Mouse (Mus musculus): ENCODE measurements around the gene Stx4a. TPM values are rescaled to one million over a fixed set of nuclear protein-coding genes. Genes with fewer than 3 reads are reported as not detected.

Gene Stx4a
- polyA plus RNA-seq, 1 experiment = 90.0 TPM

- TF ChIP-seq POLR2A (IDR thresholded peaks at IDR 0.05; ENCODE audit: low read depth, low read length) (no peak), CTCF (IDR thresholded peaks at IDR 0.05; ENCODE audit: borderline replicate concordance, insufficient read depth, low read length) (no peak)
- H3K27ac ChIP-seq (ENCODE audit: insufficient read depth, low read length) = no peak overlapping the region
- no peaks in the 10 kb centered on the region for H3K4me1 ChIP-seq (ENCODE audit: control insufficient read depth, insufficient read depth, low read length)
- H3K4me3 ChIP-seq (ENCODE audit: insufficient read depth, low read length) = no peak overlapping the region
Observed at GRCm38 (mm10) chr7:127813821-127814220, 10.3 kb upstream of the Stx4a start.

DNA sequence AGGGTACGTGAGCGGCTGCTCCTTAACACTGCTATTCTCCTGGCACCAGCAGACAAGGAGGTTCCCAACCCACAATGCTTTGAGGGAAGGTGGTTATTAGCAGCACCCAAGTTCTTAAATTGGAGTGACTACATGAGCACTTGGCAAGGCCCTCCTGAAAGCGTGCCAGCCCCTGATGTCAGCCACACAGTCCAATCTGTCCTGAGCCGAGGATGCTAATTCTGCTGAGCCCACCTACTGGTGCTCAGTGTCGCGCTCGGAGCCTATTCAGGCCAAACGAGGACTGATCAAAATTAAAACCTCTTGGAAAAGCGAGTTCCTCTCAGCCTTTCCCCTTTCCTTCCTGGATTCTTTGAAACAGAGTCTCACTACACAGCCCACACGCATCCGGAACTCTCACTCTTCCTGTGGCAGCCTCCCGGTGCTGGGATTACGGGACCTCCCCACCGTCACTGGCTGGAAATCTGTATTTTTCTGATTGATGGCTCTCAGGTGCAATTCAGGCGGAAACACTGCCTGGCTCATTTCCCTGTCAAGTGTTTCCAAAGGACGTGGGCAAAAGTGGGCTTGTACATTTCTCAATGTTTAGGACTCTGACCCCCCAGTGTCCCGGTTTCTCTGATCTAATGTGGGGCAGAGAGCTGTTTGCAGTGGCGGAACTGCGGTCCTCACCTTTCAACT is 9.7 kb upstream of the Stx4a start:
- no peaks in the 10 kb centered on the region for H3K4me1 ChIP-seq (ENCODE audit: control insufficient read depth, insufficient read depth, low read length)
- no peak overlapping the region for H3K27ac ChIP-seq (ENCODE audit: insufficient read depth, low read length)
- H3K4me3 ChIP-seq (ENCODE audit: insufficient read depth, low read length) = no peak overlapping the region
- TF ChIP-seq CTCF (IDR thresholded peaks at IDR 0.05; ENCODE audit: borderline replicate concordance, insufficient read depth, low read length) = no peak
- TF ChIP-seq POLR2A (IDR thresholded peaks at IDR 0.05; ENCODE audit: low read depth, low read length) = no peak

- TF ChIP-seq POLR2A (IDR thresholded peaks at IDR 0.05; ENCODE audit: low read depth, low read length) (no peak), CTCF (IDR thresholded peaks at IDR 0.05; ENCODE audit: borderline replicate concordance, insufficient read depth, low read length) (no peak)
- H3K27ac ChIP-seq (ENCODE audit: insufficient read depth, low read length) = no peak overlapping the region
- no peaks in the 10 kb centered on the region for H3K4me1 ChIP-seq (ENCODE audit: control insufficient read depth, insufficient read depth, low read length)
- H3K4me3 ChIP-seq (ENCODE audit: insufficient read depth, low read length) = no peak overlapping the region
Observed at GRCm38 (mm10) chr7:127815116-127815665, 8.9 kb upstream of the Stx4a start.

DNA sequence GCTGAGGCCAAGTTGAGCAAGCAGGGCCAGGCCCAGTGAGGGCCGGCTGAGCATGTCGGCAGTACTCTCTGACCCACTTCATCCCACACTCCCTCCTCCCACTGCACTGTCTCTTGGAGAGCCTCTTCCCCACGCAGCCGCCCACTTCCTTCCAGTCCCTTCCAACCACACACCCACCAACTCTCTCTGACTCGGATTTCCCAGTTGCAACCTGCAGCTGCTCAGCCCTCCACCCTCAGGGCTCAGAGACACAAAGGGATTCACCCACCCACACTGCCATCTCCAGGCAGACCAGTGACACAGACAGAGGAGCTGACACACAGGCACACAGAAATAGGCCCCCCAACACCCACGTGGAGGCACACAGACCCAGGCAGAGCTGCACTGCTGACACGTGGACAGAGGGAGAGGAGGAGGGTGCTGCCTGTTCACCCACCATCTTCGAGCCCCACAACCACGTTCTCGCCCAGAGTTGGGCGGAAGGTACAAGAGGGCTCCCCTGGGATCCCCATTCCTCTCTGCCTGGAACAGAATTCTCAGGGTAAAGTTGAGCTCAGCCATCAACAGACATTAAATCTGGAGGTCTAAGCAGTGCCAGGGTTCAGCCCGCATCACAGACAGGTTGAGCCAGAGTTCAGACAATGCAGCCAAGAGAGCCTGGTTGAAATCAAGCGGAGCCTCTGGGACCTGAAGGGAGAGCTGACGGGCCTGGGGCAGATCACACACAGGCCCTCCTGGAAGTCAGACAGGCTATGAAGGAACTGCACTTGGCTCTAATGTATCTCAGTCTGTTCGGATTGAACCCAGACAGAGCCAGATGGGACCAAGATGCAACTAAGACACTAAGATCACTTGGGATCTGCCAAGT is 7.9 kb upstream of the Stx4a start:
- Histone ChIP-seq H3K4me1 (ENCODE audit: control insufficient read depth, insufficient read depth, low read length) (no peaks in the 10 kb centered on the region), H3K4me3 (ENCODE audit: insufficient read depth, low read length) (no peak overlapping the region), H3K27ac (ENCODE audit: insufficient read depth, low read length) (no peak overlapping the region)
- TF ChIP-seq CTCF (IDR thresholded peaks at IDR 0.05; ENCODE audit: borderline replicate concordance, insufficient read depth, low read length) (no peak), POLR2A (IDR thresholded peaks at IDR 0.05; ENCODE audit: low read depth, low read length) (no peak)

DNA sequence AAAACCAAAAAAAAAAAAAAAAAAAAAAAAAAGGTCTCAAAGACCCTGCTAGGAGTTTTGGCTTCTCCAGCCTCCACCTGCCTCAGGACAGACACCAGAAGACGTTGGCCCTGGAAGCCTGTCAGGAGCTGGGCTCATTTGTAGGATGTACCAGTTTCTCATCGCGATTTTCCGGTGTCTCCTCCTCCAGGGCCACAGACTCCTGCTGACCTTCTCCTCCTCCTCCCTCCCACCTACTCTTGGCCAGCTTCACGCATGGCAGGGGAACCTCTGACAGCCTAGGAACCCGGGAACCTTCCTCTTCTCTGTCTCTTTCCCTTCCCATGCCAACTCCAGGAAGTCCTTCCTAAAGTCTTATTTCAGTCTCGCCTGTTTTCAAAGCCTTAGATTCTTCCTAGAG is 7.0 kb upstream of the Stx4a start:
- no peaks in the 10 kb centered on the region for H3K4me1 ChIP-seq (ENCODE audit: control insufficient read depth, insufficient read depth, low read length)
- TF ChIP-seq POLR2A (IDR thresholded peaks at IDR 0.05; ENCODE audit: low read depth, low read length) (no peak), CTCF (IDR thresholded peaks at IDR 0.05; ENCODE audit: borderline replicate concordance, insufficient read depth, low read length) (no peak)
- no peak overlapping the region for H3K4me3 ChIP-seq (ENCODE audit: insufficient read depth, low read length)
- no peak overlapping the region for H3K27ac ChIP-seq (ENCODE audit: insufficient read depth, low read length)

- Histone ChIP-seq H3K27ac (ENCODE audit: insufficient read depth, low read length) (no peak overlapping the region), H3K4me3 (ENCODE audit: insufficient read depth, low read length) (no peak overlapping the region), H3K4me1 (ENCODE audit: control insufficient read depth, insufficient read depth, low read length) (no peaks in the 10 kb centered on the region)
- no peak for TF ChIP-seq CTCF (IDR thresholded peaks at IDR 0.05; ENCODE audit: borderline replicate concordance, insufficient read depth, low read length)
- TF ChIP-seq POLR2A (IDR thresholded peaks at IDR 0.05; ENCODE audit: low read depth, low read length) = no peak
Observed at GRCm38 (mm10) chr7:127817776-127818175, 6.3 kb upstream of the Stx4a start.

- H3K27ac ChIP-seq (ENCODE audit: insufficient read depth, low read length) = no peak overlapping the region
- H3K4me1 ChIP-seq (ENCODE audit: control insufficient read depth, insufficient read depth, low read length) = no peaks in the 10 kb centered on the region
- no peak for TF ChIP-seq POLR2A (IDR thresholded peaks at IDR 0.05; ENCODE audit: low read depth, low read length)
- TF ChIP-seq CTCF (IDR thresholded peaks at IDR 0.05; ENCODE audit: borderline replicate concordance, insufficient read depth, low read length) = no peak
- no peak overlapping the region for H3K4me3 ChIP-seq (ENCODE audit: insufficient read depth, low read length)
Observed at GRCm38 (mm10) chr7:127820836-127821509, 3.1 kb upstream of the Stx4a start.

DNA sequence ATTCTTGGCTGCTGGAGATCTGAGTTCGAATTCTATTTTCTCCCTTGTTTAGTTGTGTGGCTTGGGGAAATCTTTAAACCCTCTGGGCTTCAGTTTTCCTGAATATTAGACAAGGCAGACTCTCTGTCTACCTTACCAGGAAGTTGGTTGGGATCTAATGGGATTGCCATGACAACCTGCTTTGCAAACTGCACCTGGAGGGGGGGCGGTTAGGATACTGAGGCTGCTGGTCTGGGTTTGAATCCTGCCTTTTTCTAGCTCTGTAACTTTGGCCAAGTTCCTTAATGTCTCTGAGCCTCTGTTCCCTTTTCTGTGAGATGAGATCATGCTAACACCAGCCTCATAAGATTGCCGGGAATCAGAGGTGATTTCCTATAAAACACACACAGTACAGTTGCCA is 1.6 kb upstream of the Stx4a start:
- H3K4me1 ChIP-seq (ENCODE audit: control insufficient read depth, insufficient read depth, low read length) = no peaks in the 10 kb centered on the region
- H3K4me3 ChIP-seq (ENCODE audit: insufficient read depth, low read length) = no peak overlapping the region
- TF ChIP-seq CTCF (IDR thresholded peaks at IDR 0.05; ENCODE audit: borderline replicate concordance, insufficient read depth, low read length) = no peak
- TF ChIP-seq POLR2A (IDR thresholded peaks at IDR 0.05; ENCODE audit: low read depth, low read length) = no peak
- H3K27ac ChIP-seq (ENCODE audit: insufficient read depth, low read length) = no peak overlapping the region

Data from embryonic fibroblast, embryonic 13.5 days (primary cell).